Mouse (Mus musculus) adrenal gland, postnatal 36 days (tissue): ENCODE measurements around the gene Vmn1r83. TPM values are rescaled to one million over a fixed set of nuclear protein-coding genes. Genes with fewer than 3 reads are reported as not detected.

Source experiments
- DNase-seq, 2 experiments: peaks; one replicate each; pipeline ENCODE4 v3.0.0; 2021; ENCODE audit warnings: mixed read lengths in 1 of 2
- long read RNA-seq, 2 experiments: library from polyadenylated mRNA; stranded (forward); transcript quantifications; one replicate each; pipeline ENCODE4 v2.0.0; 2021; ENCODE audit warnings: borderline sequencing depth in 2 of 2
- microRNA-seq: library from miRNA; unstranded; fragments of <30 nt; microRNA quantifications from one replicate; pipeline ENCODE4 v1.2.0, GENCODE M21; 2021
- total RNA-seq, 2 experiments: library from RNA; stranded (reverse); gene quantifications; 2 replicates each; pipeline ENCODE4 v1.2.3; 2021

Vmn1r83 gene
- not detected for total RNA-seq
- long read RNA-seq, experiment 1 = 0 reads
- long read RNA-seq, experiment 2 = 0 reads

- no peak for DNase-seq
Measured at GRCm38 (mm10) chr7:12329381-12329780, at the start of gene Vmn1r83. Vmn1r83 (minus strand) TSS chr7:12329481.

- no peak for DNase-seq
Measured at GRCm38 (mm10) chr7:12369173-12369572, 39.9 kb upstream of the Vmn1r83 start, which contains the start of gene Vmn1r84. Vmn1r84 (minus strand) TSS chr7:12369273.

- no peak for DNase-seq
Measured at GRCm38 (mm10) chr7:12300130-12300529, 29.2 kb downstream of the Vmn1r83 start, which contains the start of gene Vmn1r82. Vmn1r82 (plus strand) TSS chr7:12300430.

Small RNA genes within 50 kb of the gene (microRNA-seq; reads per million reads assigned to microRNA genes)
- not detected for gene Gm23521

Other genes with a start within 250 kb of the Vmn1r83 start
- gene Vmn1r78, start 179.2 kb downstream of the Vmn1r83 start, total RNA-seq = not detected
- not detected for gene Vmn1r79, start 158.2 kb downstream of the Vmn1r83 start, total RNA-seq
- not detected for gene Vmn1r80, start 140.2 kb downstream of the Vmn1r83 start, total RNA-seq
- not detected for gene Vmn1r81, start 61.2 kb downstream of the Vmn1r83 start, total RNA-seq
- not detected for gene Vmn1r82, start 29.1 kb downstream of the Vmn1r83 start, total RNA-seq
- gene Vmn1r84, start 39.8 kb upstream of the Vmn1r83 start, total RNA-seq = not detected
- 1 to 10 TPM; 2.8 to 4.4 TPM for gene Zfp551, start 93.3 kb upstream of the Vmn1r83 start, total RNA-seq
- gene Zfp606, start 148.8 kb upstream of the Vmn1r83 start, total RNA-seq = 1 to 10 TPM; 7.9 to 9.5 TPM
- not detected for gene 2900092C05Rik, start 183.0 kb upstream of the Vmn1r83 start, total RNA-seq